Mouse (Mus musculus) limb, embryonic 11.5 days (tissue): ENCODE measurements around the gene Tcf25. TPM values are rescaled to one million over a fixed set of nuclear protein-coding genes. Genes with fewer than 3 reads are reported as not detected.

Experiments
- ATAC-seq: fragments of 200-750 bp; cut with Nextera tagmentation; 2 replicates; pipeline ENCODE4 v1.8.0; 2017; ENCODE audit warnings: low read depth; ENCODE audit not compliant: insufficient number of reproducible peaks, low FRiP score, low TSS enrichment
- DNase-seq: peaks from one replicate; pipeline ENCODE4 v3.0.0-alpha.2; 2015; ENCODE audit warnings: low spot score
- H3K27ac ChIP-seq: fragments of 300-500 bp; sonication (generic); replicated peaks from 2 replicates; pipeline ENCODE4 v1.5.1; 2014; ENCODE audit warnings: low read depth, mild to moderate bottlenecking, low read length
- H3K27me3 ChIP-seq: fragments of 300-500 bp; sonication (generic); 2 replicates; pipeline ENCODE4 v1.6.1; 2014; ENCODE audit warnings: mild to moderate bottlenecking, low read length, mixed read lengths; ENCODE audit not compliant: control insufficient read depth, insufficient read depth
- H3K36me3 ChIP-seq: fragments of 300-500 bp; sonication (generic); 2 replicates; pipeline ENCODE4 v1.6.1; 2014; ENCODE audit warnings: mild to moderate bottlenecking, low read length, moderate library complexity, mixed read lengths; ENCODE audit not compliant: control insufficient read depth, insufficient read depth
- H3K4me1 ChIP-seq: fragments of 300-500 bp; sonication (generic); 2 replicates; pipeline ENCODE4 v1.6.1; 2014; ENCODE audit warnings: low read length, mixed read lengths; ENCODE audit not compliant: control insufficient read depth, insufficient read depth
- H3K4me2 ChIP-seq: fragments of 300-500 bp; sonication (generic); 2 replicates; pipeline ENCODE4 v1.6.1; 2014; ENCODE audit warnings: low read depth, mild to moderate bottlenecking, moderate library complexity; ENCODE audit not compliant: severe bottlenecking
- H3K4me3 ChIP-seq: fragments of 300-500 bp; sonication (generic); 2 replicates; pipeline ENCODE4 v1.5.1; 2014; ENCODE audit warnings: low read depth, low read length
- H3K9ac ChIP-seq: fragments of 300-500 bp; sonication (generic); 2 replicates; pipeline ENCODE4 v1.6.1; 2014; ENCODE audit warnings: mild to moderate bottlenecking, low read length
- H3K9me3 ChIP-seq: fragments of 300-500 bp; sonication (generic); 2 replicates; pipeline ENCODE4 v1.6.1; 2016; ENCODE audit warnings: low read length; ENCODE audit not compliant: control insufficient read depth
- WGBS: fragments of 180-500 bp; shearing (Covaris S2); extraction: QIAGEN DNeasy Blood & Tissue Kit; methylation state at CpG from one replicate; pipeline ENCODE4 v1.1.7; 2014; 5-methylcytosine and 5-hydroxymethylcytosine counted together
- polyA plus RNA-seq: library from polyadenylated mRNA; unstranded; fragments of >200 nt; fragmentation: Nextera tagmentation; extraction: Ambion mirVana; gene quantifications from 2 replicates; pipeline ENCODE4 v1.2.1, GENCODE M21; 2014

Gene Tcf25
- polyA plus RNA-seq, 1 experiment from 2014 or later: 136 TPM

GRCm38 (mm10) chr8:123387801-123388200 lies 14.2 kb downstream of the Tcf25 start:
- no peak for DNase-seq
- no peak overlapping the region for H3K4me2 ChIP-seq
- ATAC-seq: no peak
- no peaks in the 10 kb centered on the region for H3K9me3 ChIP-seq
- H3K36me3 ChIP-seq: peaks cover 46% of the 10 kb centered on the region
- 87% methylated on average over 8 of the region's 8 CpGs for WGBS
- no peaks in the 10 kb centered on the region for H3K4me1 ChIP-seq
- H3K4me3 ChIP-seq: no peak overlapping the region
- H3K9ac ChIP-seq: no peak overlapping the region
- H3K27me3 ChIP-seq: no peaks in the 10 kb centered on the region
- no peak overlapping the region for H3K27ac ChIP-seq

GRCm38 (mm10) chr8:123389026-123389425 lies 15.5 kb downstream of the Tcf25 start:
- H3K4me3 ChIP-seq: no peak overlapping the region
- no peaks in the 10 kb centered on the region for H3K9me3 ChIP-seq
- H3K4me2 ChIP-seq: no peak overlapping the region
- WGBS: 96% methylated on average over 7 of the region's 7 CpGs
- ATAC-seq: no peak
- H3K27me3 ChIP-seq: no peaks in the 10 kb centered on the region
- no peak overlapping the region for H3K9ac ChIP-seq
- H3K4me1 ChIP-seq: no peaks in the 10 kb centered on the region
- H3K36me3 ChIP-seq: peaks cover 40% of the 10 kb centered on the region
- H3K27ac ChIP-seq: no peak overlapping the region
- DNase-seq: no peak

- ATAC-seq (no peak), DNase-seq (no peak)
- H3K4me3 ChIP-seq: no peak overlapping the region
- no peaks in the 10 kb centered on the region for H3K9me3 ChIP-seq
- no peak overlapping the region for H3K9ac ChIP-seq
- H3K4me2 ChIP-seq: no peak overlapping the region
- H3K27me3 ChIP-seq: no peaks in the 10 kb centered on the region
- no peaks in the 10 kb centered on the region for H3K4me1 ChIP-seq
- no peak overlapping the region for H3K27ac ChIP-seq
- 94% methylated on average over 13 of the region's 13 CpGs for WGBS
- peaks cover 42% of the 10 kb centered on the region for H3K36me3 ChIP-seq
Observed at GRCm38 (mm10) chr8:123398308-123398707, 24.8 kb downstream of the Tcf25 start.

- ATAC-seq: no peak
- 91% methylated on average over 9 of the region's 9 CpGs for WGBS
- H3K36me3 ChIP-seq: peaks cover 24% of the 10 kb centered on the region
- no peaks in the 10 kb centered on the region for H3K9me3 ChIP-seq
- H3K27ac ChIP-seq: no peak overlapping the region
- no peak for DNase-seq
- H3K4me1 ChIP-seq: no peaks in the 10 kb centered on the region
- H3K9ac ChIP-seq: no peak overlapping the region
- H3K4me3 ChIP-seq: no peak overlapping the region
- H3K4me2 ChIP-seq: no peak overlapping the region
- no peaks in the 10 kb centered on the region for H3K27me3 ChIP-seq
Observed at GRCm38 (mm10) chr8:123401936-123402335, 28.4 kb downstream of the Tcf25 start.

- no peak overlapping the region for H3K27ac ChIP-seq
- no peaks in the 10 kb centered on the region for H3K9me3 ChIP-seq
- no peak overlapping the region for H3K4me3 ChIP-seq
- ATAC-seq: no peak
- no peak overlapping the region for H3K9ac ChIP-seq
- no peak overlapping the region for H3K4me2 ChIP-seq
- H3K4me1 ChIP-seq: no peaks in the 10 kb centered on the region
- H3K36me3 ChIP-seq: peaks cover 22% of the 10 kb centered on the region
- H3K27me3 ChIP-seq: no peaks in the 10 kb centered on the region; the same call in 1 of the 2 replicates
- DNase-seq: no peak
- 93% methylated on average over 9 of the region's 9 CpGs for WGBS
Observed at GRCm38 (mm10) chr8:123402730-123403326, 29.3 kb downstream of the Tcf25 start.

GRCm38 (mm10) chr8:123404521-123404920 lies 31.0 kb downstream of the Tcf25 start:
- Histone ChIP-seq H3K4me3 (no peak overlapping the region), H3K27me3 (peaks cover 7% of the 10 kb centered on the region), H3K4me1 (no peaks in the 10 kb centered on the region), H3K36me3 (peaks cover 14% of the 10 kb centered on the region), H3K27ac (no peak overlapping the region), H3K4me2 (no peak overlapping the region), H3K9me3 (no peaks in the 10 kb centered on the region), H3K9ac (no peak overlapping the region)
- ATAC-seq (no peak), DNase-seq (no peak)
- WGBS: 41% methylated on average over 8 of the region's 8 CpGs

GRCm38 (mm10) chr8:123406786-123407185 lies 33.2 kb downstream of the Tcf25 start, which contains the start of gene Mc1r:
Gene Mc1r (plus strand): TSS chr8:123407107.
- WGBS: 9% methylated on average over 4 of the region's 4 CpGs
- H3K9ac ChIP-seq: no peak within 1 kb of the TSS
- peaks cover 4% of the 10 kb centered on the region for H3K36me3 ChIP-seq
- H3K4me3 ChIP-seq: no peak within 1 kb of the TSS
- H3K4me1 ChIP-seq: no peaks in the 10 kb centered on the region
- ATAC-seq (no peak), DNase-seq (peak; percentile 73)
- peaks cover 29% of the 10 kb centered on the region for H3K27me3 ChIP-seq
- H3K27ac ChIP-seq: no peak within 1 kb of the TSS
- H3K4me2 ChIP-seq: no peak within 1 kb of the TSS
- H3K9me3 ChIP-seq: no peaks in the 10 kb centered on the region

GRCm38 (mm10) chr8:123407612-123408011 lies 34.1 kb downstream of the Tcf25 start:
- Histone ChIP-seq H3K27me3 (peaks cover 38% of the 10 kb centered on the region), H3K4me3 (no peak overlapping the region), H3K4me2 (no peak overlapping the region), H3K27ac (no peak overlapping the region), H3K9me3 (no peaks in the 10 kb centered on the region), H3K4me1 (0 out of 2 replicates have a peak, but pooled peaks cover 2% of the 10 kb centered on the region), H3K9ac (no peak overlapping the region), H3K36me3 (no peaks in the 10 kb centered on the region)
- ATAC-seq: no peak
- no peak for DNase-seq
- WGBS: 89% methylated on average over 13 of the region's 13 CpGs
